ENCODE assay signal across 29 mouse cellular contexts in genomic region chr1:38594766-38595165, GRCm38 (mm10).
DNase-seq lines count a peak whose midpoint lies in the region; ATAC-seq and TF ChIP-seq lines count a peak whose summit lies in the region.
"Had no signal": no experiment of that assay in that cellular context is flagged by ENCODE, and none has a peak within 500 bp of the region (broad histone marks: within the 10 kb centered on the region; RNA-seq: fewer than 3 reads in every experiment).

No protein-coding gene starts in this region.

- H3K9me3 ChIP-seq in forebrain, embryonic 16.5 days (ENCODE audit: control insufficient read depth, low read length): no peaks in the 10 kb centered on the region
- H3K9me3 ChIP-seq in forebrain, embryonic 13.5 days (replicated peaks): no peaks in the 10 kb centered on the region
- no peaks in the 10 kb centered on the region for H3K9me3 ChIP-seq in kidney, embryonic 14.5 days (ENCODE audit: control insufficient read depth, low read length)
- H3K9me3 ChIP-seq in embryonic facial prominence, embryonic 10.5 days: no peaks in the 10 kb centered on the region
- H3K9me3 ChIP-seq in lung, postnatal 0 days (ENCODE audit: low read length): no peaks in the 10 kb centered on the region
- H3K9me3 ChIP-seq: embryonic facial prominence, embryonic 12.5 days; G1E; limb, embryonic 15.5 days; megakaryocyte, embryonic 14.5 days; neural tube, embryonic 13.5 days had no signal

- ATAC-seq in forebrain, embryonic 16.5 days: 0 out of 2 replicates have a peak, but pooled peaks have one; percentile 26
- no peak for ATAC-seq in forebrain, embryonic 13.5 days
- ATAC-seq in kidney, embryonic 14.5 days (ENCODE audit: low FRiP score, low TSS enrichment): peak; percentile 55; the same call in 1 of the 2 replicates
- no peak for ATAC-seq in lung, postnatal 0 days
- ATAC-seq: inflammation-experienced regulatory T-cells, adult 6 months; Patski had no signal

- TF ChIP-seq CTCF in brain, embryonic 14.5 days (IDR thresholded peaks at IDR 0.05; ENCODE audit: borderline replicate concordance, extremely low read depth, insufficient read depth, insufficient read length): no peak
- TF ChIP-seq CTCF in lung, postnatal 0 days (IDR thresholded peaks at IDR 0.05): no peak

- DNase-seq in kidney, adult 8-10 months: no peak
- DNase-seq in brain, embryonic 14.5 days (ENCODE audit: low read depth): peak; percentile 59
- no peak for DNase-seq in embryonic facial prominence, embryonic 10.5 days (ENCODE audit: low spot score)
- DNase-seq in spleen, postnatal 10 days (ENCODE audit: low spot score in 2 of 2): no peak
- DNase-seq in lung, postnatal 0 days (ENCODE audit: low spot score): no peak
- DNase-seq: adrenal gland, postnatal 36 days; cerebellum, adult 11 months; cerebellum, postnatal 25 days; gastrocnemius, postnatal 25 days; heart, adult 2 months; heart, postnatal 4 days; kidney, adult 18-20 months; kidney, postnatal 10 days; lung, embryonic 14.5 days; lung, postnatal 36 days; right cerebral cortex, postnatal 14 days had no signal

- no peaks in the 10 kb centered on the region for H3K27me3 ChIP-seq in forebrain, embryonic 16.5 days (replicated peaks; ENCODE audit: control insufficient read depth, insufficient read depth, low read length)
- H3K27me3 ChIP-seq in forebrain, embryonic 13.5 days: no peaks in the 10 kb centered on the region
- H3K27me3 ChIP-seq in kidney, embryonic 14.5 days (ENCODE audit: control insufficient read depth, insufficient read depth, low read length): no peaks in the 10 kb centered on the region
- H3K27me3 ChIP-seq in embryonic facial prominence, embryonic 10.5 days (replicated peaks; ENCODE audit: low read depth, poor library complexity, severe bottlenecking): no peaks in the 10 kb centered on the region
- H3K27me3 ChIP-seq in lung, postnatal 0 days (replicated peaks; ENCODE audit: insufficient read depth, low read length): no peaks in the 10 kb centered on the region
- H3K27me3 ChIP-seq: CH12.LX; embryonic facial prominence, embryonic 12.5 days; limb, embryonic 15.5 days; megakaryocyte, embryonic 14.5 days; neural tube, embryonic 13.5 days had no signal

- no peak for TF ChIP-seq EP300 in lung, postnatal 0 days (IDR thresholded peaks at IDR 0.05)

- WGBS in forebrain, embryonic 16.5 days: 81% methylated on average over 5 of the region's 5 CpGs
- WGBS in forebrain, embryonic 13.5 days: 77% methylated on average over 5 of the region's 5 CpGs
- 46% methylated on average over 5 of the region's 5 CpGs for WGBS in kidney, embryonic 14.5 days
- WGBS in embryonic facial prominence, embryonic 10.5 days: 74% methylated on average over 5 of the region's 5 CpGs
- WGBS in lung, postnatal 0 days: 71% methylated on average over 5 of the region's 5 CpGs

- H3K4me3 ChIP-seq in forebrain, embryonic 16.5 days (replicated peaks; ENCODE audit: low read length): no peak overlapping the region
- no peak overlapping the region for H3K4me3 ChIP-seq in forebrain, embryonic 13.5 days
- H3K4me3 ChIP-seq in kidney, embryonic 14.5 days (ENCODE audit: low read length): no peak overlapping the region
- H3K4me3 ChIP-seq in embryonic facial prominence, embryonic 10.5 days: no peak overlapping the region
- no peak overlapping the region for H3K4me3 ChIP-seq in lung, postnatal 0 days (ENCODE audit: low read depth, low read length)
- H3K4me3 ChIP-seq: embryonic facial prominence, embryonic 12.5 days; heart, adult 2 months; left cerebral cortex, adult 2 months; limb, embryonic 15.5 days; megakaryocyte, embryonic 14.5 days; neural tube, embryonic 13.5 days had no signal

- no peaks in the 10 kb centered on the region for H3K36me3 ChIP-seq in forebrain, embryonic 16.5 days (ENCODE audit: control insufficient read depth, insufficient read depth)
- 0 out of 2 replicates have a peak, but pooled peaks cover 3% of the 10 kb centered on the region for H3K36me3 ChIP-seq in forebrain, embryonic 13.5 days (ENCODE audit: poor library complexity, severe bottlenecking)
- peaks cover 2% of the 10 kb centered on the region; the same call in 1 of the 2 replicates for H3K36me3 ChIP-seq in kidney, embryonic 14.5 days (ENCODE audit: control insufficient read depth, insufficient read depth, low read length)
- H3K36me3 ChIP-seq in embryonic facial prominence, embryonic 10.5 days (replicated peaks): peaks cover 7% of the 10 kb centered on the region
- H3K36me3 ChIP-seq in lung, postnatal 0 days (ENCODE audit: insufficient read depth, low read length): no peaks in the 10 kb centered on the region
- H3K36me3 ChIP-seq: embryonic facial prominence, embryonic 12.5 days; G1E; limb, embryonic 15.5 days; neural tube, embryonic 13.5 days had no signal

- peaks cover 10% of the 10 kb centered on the region for H3K4me1 ChIP-seq in forebrain, embryonic 16.5 days (replicated peaks; ENCODE audit: control insufficient read depth, insufficient read depth, low read length)
- H3K4me1 ChIP-seq in forebrain, embryonic 13.5 days: peaks cover 24% of the 10 kb centered on the region
- H3K4me1 ChIP-seq in kidney, embryonic 14.5 days (ENCODE audit: control insufficient read depth, insufficient read depth, low read length): peaks cover 3% of the 10 kb centered on the region; the same call in 1 of the 2 replicates
- peaks cover 25% of the 10 kb centered on the region for H3K4me1 ChIP-seq in embryonic facial prominence, embryonic 10.5 days
- no peaks in the 10 kb centered on the region for H3K4me1 ChIP-seq in lung, postnatal 0 days (ENCODE audit: insufficient read depth, low read depth, low read length)
- H3K4me1 ChIP-seq: limb, embryonic 15.5 days had no signal

- H3K4me2 ChIP-seq in forebrain, embryonic 16.5 days (ENCODE audit: low read length): no peak overlapping the region
- H3K4me2 ChIP-seq in forebrain, embryonic 13.5 days: no peak overlapping the region
- no peak overlapping the region for H3K4me2 ChIP-seq in kidney, embryonic 14.5 days (replicated peaks; ENCODE audit: low read depth, low read length)
- no peak overlapping the region for H3K4me2 ChIP-seq in lung, postnatal 0 days (replicated peaks; ENCODE audit: low read depth, low read length)
- H3K4me2 ChIP-seq: embryonic facial prominence, embryonic 12.5 days; limb, embryonic 15.5 days; lung, embryonic 14.5 days; neural tube, embryonic 13.5 days had no signal

- TF ChIP-seq POLR2A in brain, embryonic 14.5 days (IDR thresholded peaks at IDR 0.05; ENCODE audit: borderline replicate concordance, extremely low read depth, insufficient read depth, insufficient read length, poor library complexity, severe bottlenecking): no peak

- no peak overlapping the region for H3K9ac ChIP-seq in forebrain, embryonic 16.5 days (replicated peaks; ENCODE audit: low read depth, low read length)
- no peak overlapping the region for H3K9ac ChIP-seq in forebrain, embryonic 13.5 days
- no peak overlapping the region for H3K9ac ChIP-seq in kidney, embryonic 14.5 days (ENCODE audit: low read depth, low read length)
- no peak overlapping the region for H3K9ac ChIP-seq in lung, postnatal 0 days (replicated peaks; ENCODE audit: low read depth)
- H3K9ac ChIP-seq: embryonic facial prominence, embryonic 12.5 days; limb, embryonic 15.5 days; liver, embryonic 14.5 days; lung, embryonic 14.5 days; neural tube, embryonic 13.5 days had no signal

- H3K27ac ChIP-seq in forebrain, embryonic 16.5 days (ENCODE audit: low read length): no peak overlapping the region
- no peak overlapping the region for H3K27ac ChIP-seq in forebrain, embryonic 13.5 days
- H3K27ac ChIP-seq in kidney, embryonic 14.5 days (ENCODE audit: low read depth, low read length): no peak overlapping the region
- peak overlapping the region; percentile 30 for H3K27ac ChIP-seq in embryonic facial prominence, embryonic 10.5 days (replicated peaks)
- no peak overlapping the region for H3K27ac ChIP-seq in lung, postnatal 0 days (ENCODE audit: low read length)
- H3K27ac ChIP-seq: embryonic facial prominence, embryonic 12.5 days; heart, adult 2 months; left cerebral cortex, adult 2 months; limb, embryonic 15.5 days; liver, embryonic 14.5 days had no signal

Comparison
In these comparisons a context has a peak if more than half of its experiments do, and no peak if none do; other contexts are left out.
1. ATAC-seq: peak in forebrain, embryonic 16.5 days (single experiment) and kidney, embryonic 14.5 days (single experiment); none in forebrain, embryonic 13.5 days (single experiment) and lung, postnatal 0 days (single experiment).